Comparison of ENCODE assay signal across 27 mouse cellular contexts in the genomic region with DNA sequence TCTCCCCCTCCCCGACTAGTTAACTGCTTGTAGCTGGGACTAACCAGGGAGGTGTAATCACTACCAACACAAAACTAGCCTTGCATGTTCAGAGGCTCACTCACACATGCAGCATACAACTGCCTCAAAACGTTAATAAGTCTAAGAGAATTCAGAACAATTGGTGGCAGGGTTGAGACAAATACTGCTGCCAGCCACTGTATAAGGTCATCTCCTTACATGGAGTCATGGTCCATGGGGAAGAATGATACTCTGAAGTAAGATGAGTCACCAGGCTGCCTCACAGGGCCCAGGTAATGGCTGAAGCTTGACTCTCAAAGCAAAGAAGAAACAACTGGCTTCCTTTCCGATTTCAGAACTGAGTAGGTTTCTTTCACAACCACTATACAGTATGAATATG.
"Had no signal": no experiment of that assay in that cellular context is flagged by ENCODE, and none has a peak within 500 bp of the region (broad histone marks: within the 10 kb centered on the region; RNA-seq: fewer than 3 reads in every experiment).

No protein-coding gene starts in this region.

- H3K27ac ChIP-seq: embryonic facial prominence, embryonic 10.5 days; embryonic facial prominence, embryonic 12.5 days; embryonic facial prominence, embryonic 13.5 days; embryonic facial prominence, embryonic 15.5 days; forebrain, embryonic 10.5 days; forebrain, embryonic 12.5 days; forebrain, embryonic 13.5 days; forebrain, embryonic 15.5 days; gastrocnemius, adult 2 months; heart, adult 2 months had no signal

- H3K27me3 ChIP-seq: embryonic facial prominence, embryonic 12.5 days; embryonic facial prominence, embryonic 13.5 days; embryonic facial prominence, embryonic 15.5 days; forebrain, embryonic 12.5 days; forebrain, embryonic 13.5 days; forebrain, embryonic 15.5 days had no signal

- H3K36me3 ChIP-seq: embryonic facial prominence, embryonic 10.5 days; embryonic facial prominence, embryonic 12.5 days; embryonic facial prominence, embryonic 13.5 days; embryonic facial prominence, embryonic 15.5 days; forebrain, embryonic 10.5 days; forebrain, embryonic 12.5 days; forebrain, embryonic 15.5 days had no signal

- H3K9ac ChIP-seq: embryonic facial prominence, embryonic 12.5 days; embryonic facial prominence, embryonic 13.5 days; embryonic facial prominence, embryonic 15.5 days; forebrain, embryonic 12.5 days; forebrain, embryonic 13.5 days; forebrain, embryonic 15.5 days; forebrain, postnatal 0 days had no signal

- H3K4me3 ChIP-seq: embryonic facial prominence, embryonic 10.5 days; embryonic facial prominence, embryonic 12.5 days; embryonic facial prominence, embryonic 13.5 days; embryonic facial prominence, embryonic 15.5 days; erythroblast, embryonic 14.5 days; forebrain, embryonic 10.5 days; forebrain, embryonic 12.5 days; forebrain, embryonic 13.5 days; forebrain, embryonic 15.5 days; gastrocnemius, adult 2 months; heart, adult 2 months had no signal

- DNase-seq: cerebellum, adult 8-10 months; cerebellum, adult 9-10 months; cerebellum, adult 9-11 months; cerebellum, postnatal 10 days; cerebellum, postnatal 14 days; cerebellum, postnatal 25 days; cerebellum, postnatal 36 days; embryo, embryonic 11 days; forebrain, postnatal 0 days; gastrocnemius, adult 2 months; gastrocnemius, postnatal 10 days; gastrocnemius, postnatal 14 days; gastrocnemius, postnatal 25 days; gastrocnemius, postnatal 36 days; heart, adult 18-20 months; heart, adult 2 months had no signal

- H3K9me3 ChIP-seq: embryonic facial prominence, embryonic 10.5 days; embryonic facial prominence, embryonic 12.5 days; embryonic facial prominence, embryonic 13.5 days; embryonic facial prominence, embryonic 15.5 days; forebrain, embryonic 10.5 days; forebrain, embryonic 12.5 days; forebrain, embryonic 13.5 days; forebrain, embryonic 15.5 days had no signal

- H3K4me2 ChIP-seq: embryonic facial prominence, embryonic 12.5 days; embryonic facial prominence, embryonic 13.5 days; embryonic facial prominence, embryonic 15.5 days; forebrain, embryonic 12.5 days; forebrain, embryonic 13.5 days; forebrain, embryonic 15.5 days had no signal

- ATAC-seq: forebrain, embryonic 13.5 days; forebrain, embryonic 14.5 days; forebrain, embryonic 15.5 days; forebrain, embryonic 16.5 days; forebrain, postnatal 0 days had no signal

- H3K4me1 ChIP-seq: embryonic facial prominence, embryonic 10.5 days; embryonic facial prominence, embryonic 12.5 days; embryonic facial prominence, embryonic 13.5 days; embryonic facial prominence, embryonic 15.5 days; forebrain, embryonic 10.5 days; forebrain, embryonic 12.5 days; forebrain, embryonic 13.5 days; forebrain, embryonic 15.5 days had no signal
